Mouse (Mus musculus) left cerebral cortex, postnatal 25 days (tissue): ENCODE results near the gene T2. TPM values are rescaled to one million over a fixed set of nuclear protein-coding genes. Genes with fewer than 3 reads are reported as not detected.
"Not testable (repeated sequence)": the region's sequence is repeated elsewhere in the genome, so short reads cannot be mapped to it uniquely, and the experiment has no call there.

Experiments
- DNase-seq, 2 experiments: peaks; one replicate each; pipeline ENCODE4 v3.0.0; 2022; ENCODE audit warnings: low spot score in 2 of 2, mixed read lengths in 1 of 2
- intact Hi-C: fragments of 180-260 bp; cut with DNase I; formaldehyde crosslinking; loops from one replicate; pipeline ENCODE4 v1.15.1; 2025
- total RNA-seq, 2 experiments: library from RNA; stranded (reverse); gene quantifications; 2 replicates each; pipeline ENCODE4 v1.2.3; 2021

Gene T2
- total RNA-seq, 2 experiments from 2014 or later = 0.41 to 0.55 TPM

DNA sequence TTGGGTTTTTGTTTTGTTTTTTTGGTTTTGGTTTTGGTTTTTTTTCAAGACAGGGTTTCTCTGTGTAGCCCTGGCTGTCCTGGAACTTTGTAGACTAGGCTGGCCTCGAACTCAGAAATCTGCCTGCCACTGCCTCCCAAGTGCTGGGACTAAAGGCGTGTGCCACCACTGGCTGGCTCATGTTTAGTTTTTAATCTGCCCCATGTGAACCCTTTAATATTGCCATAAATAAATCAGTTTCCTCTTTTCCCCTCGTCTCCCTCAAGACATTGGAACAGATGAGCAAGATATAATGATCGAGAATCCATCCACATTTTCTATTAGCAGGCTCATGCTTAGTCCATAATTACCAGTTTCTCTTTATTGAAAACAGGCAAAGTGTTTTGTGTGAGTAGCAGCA lies 52.2 kb downstream of the T2 start:
- intact Hi-C loops = not testable (repeated sequence)

DNA sequence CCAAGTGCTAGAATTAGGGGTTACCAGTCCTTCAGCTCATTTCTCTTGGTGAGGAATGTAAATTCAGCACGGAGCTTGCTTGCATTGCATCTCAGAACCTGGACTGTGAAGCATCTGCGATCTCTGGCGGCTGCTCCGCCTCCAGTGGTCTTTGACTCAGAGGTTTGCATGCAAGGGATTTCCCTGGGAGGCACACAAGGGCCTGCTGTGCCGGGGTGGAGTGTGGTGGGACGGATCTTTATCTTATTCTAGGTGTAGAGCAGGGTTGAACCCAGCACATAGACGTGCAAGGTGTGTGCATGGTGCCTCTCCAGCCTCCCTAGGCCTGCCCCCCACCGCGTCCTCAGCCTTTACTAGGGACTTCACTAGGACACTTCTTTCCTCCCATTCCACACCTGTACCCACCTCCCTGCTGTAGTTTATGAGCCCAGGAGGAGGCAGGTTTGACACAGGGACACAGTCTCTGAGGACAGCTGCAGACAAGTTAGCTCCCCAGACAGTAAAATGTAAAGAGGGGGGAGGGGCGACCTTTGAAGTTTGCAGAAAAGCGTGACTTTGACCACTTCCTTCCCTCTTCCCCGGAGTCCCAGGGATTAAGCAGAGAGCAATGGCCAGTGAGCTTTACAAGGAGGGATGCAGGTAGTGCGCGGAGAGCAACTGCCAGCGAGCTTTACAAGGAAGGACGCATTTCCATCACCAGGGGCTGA lies 53.0 kb downstream of the T2 start:
- intact Hi-C loops = no loop called here
- DNase-seq = no peak

More for the DNA sequence above, 52.2 kb downstream of the T2 start:
- not testable (repeated sequence) for DNase-seq

DNA sequence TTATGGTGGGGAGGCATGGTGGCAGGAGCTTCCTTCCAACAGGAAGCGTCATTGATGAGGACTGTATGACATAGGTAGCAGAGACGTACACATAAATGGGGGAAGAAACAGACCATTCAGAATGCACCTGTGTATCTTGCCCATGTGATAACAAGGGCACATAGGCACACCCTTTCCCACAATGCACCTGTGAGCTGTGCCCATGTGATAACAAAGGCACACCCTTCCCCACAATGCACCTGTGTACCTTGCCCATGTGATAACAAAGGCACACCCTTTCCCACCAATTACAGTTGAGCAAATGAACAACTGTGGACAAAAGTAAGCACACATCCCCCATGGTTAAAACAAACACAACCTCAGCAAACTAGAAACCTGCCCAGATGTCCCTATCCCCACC lies 54.5 kb downstream of the T2 start:
- no peak for DNase-seq
- intact Hi-C loops = no loop called here

DNA sequence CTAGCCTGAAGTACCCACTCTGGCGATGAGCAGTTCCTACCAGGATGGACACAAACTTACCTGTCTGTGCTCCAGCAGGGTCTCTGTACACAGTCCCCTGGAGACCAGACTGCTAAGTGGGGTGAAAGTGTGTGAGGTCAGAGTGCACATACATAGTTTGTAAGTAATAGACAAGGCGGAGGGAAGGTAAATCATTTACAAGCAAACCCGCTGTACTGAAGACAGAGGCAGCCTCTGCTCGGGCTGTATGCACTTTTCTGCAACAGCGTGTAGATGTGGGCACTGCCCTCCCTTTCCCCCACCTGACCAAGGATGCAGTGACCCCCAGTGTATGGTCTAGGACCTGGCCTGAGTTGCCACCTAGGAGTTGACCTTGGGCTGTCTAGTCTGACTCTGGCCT lies 57.9 kb downstream of the T2 start:
- no peak for DNase-seq
- intact Hi-C loops = no loop called here

DNA sequence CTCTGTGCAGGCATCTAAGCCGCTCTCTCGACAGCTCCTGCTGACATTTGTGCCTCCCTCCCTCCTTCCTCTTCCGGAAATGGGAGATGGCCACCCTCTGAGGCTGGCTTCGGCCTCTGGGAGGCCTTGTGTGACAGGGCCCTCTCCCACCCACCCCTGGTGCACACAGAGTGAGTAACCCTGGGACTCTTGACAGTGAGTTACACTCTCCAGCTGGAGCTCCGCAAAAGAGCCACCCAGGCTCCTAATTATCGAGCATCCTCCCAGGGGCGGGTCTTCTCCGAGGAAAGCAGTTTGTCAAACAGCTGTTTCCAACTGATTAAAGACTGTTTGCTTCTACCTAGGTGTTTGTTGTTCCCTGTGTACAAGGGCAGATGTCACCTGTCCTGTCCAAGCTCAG lies 59.7 kb downstream of the T2 start:
- intact Hi-C loops = no loop called here
- DNase-seq = no peak

DNA sequence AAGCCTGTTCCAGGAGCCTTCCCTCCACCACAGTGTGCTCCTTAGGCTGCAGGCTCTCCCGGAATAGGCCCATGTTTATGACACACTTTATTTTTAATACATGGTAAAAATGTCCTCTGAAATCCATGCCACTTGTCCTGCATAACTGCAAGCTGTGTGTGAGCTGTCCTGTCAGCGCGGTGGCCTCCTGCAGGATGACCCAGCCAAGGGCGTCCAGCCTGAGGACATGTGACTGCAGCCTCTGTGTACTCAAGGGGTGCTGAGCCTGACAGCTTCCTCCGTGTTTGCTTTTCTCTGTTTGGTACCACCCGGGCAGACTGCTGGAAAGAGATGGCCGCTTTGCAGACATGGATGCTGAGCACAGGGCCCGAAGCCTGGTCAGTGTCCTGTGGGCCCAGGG lies 61.1 kb downstream of the T2 start:
- no peak for DNase-seq
- intact Hi-C loops = no loop called here

DNA sequence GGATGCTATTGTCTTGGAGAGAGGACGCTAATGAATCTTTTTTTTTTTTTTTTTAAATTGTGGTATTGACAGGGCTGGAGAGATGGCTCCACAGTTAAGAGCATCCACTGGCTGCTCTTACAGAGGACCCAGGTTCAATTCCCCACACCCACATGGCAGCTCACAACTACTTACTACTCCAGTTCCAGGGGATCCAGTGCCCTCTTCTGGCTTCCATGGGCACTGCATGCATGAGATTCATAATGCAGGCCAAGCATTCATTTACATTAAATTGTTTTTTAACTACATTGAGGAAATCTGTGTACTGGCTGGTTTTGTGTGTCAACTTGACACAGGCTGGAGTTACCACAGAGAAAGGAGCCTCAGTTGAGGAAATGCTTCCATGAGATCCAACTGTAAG lies 64.9 kb downstream of the T2 start:
- intact Hi-C loops = no loop called here
- no peak for DNase-seq

DNA sequence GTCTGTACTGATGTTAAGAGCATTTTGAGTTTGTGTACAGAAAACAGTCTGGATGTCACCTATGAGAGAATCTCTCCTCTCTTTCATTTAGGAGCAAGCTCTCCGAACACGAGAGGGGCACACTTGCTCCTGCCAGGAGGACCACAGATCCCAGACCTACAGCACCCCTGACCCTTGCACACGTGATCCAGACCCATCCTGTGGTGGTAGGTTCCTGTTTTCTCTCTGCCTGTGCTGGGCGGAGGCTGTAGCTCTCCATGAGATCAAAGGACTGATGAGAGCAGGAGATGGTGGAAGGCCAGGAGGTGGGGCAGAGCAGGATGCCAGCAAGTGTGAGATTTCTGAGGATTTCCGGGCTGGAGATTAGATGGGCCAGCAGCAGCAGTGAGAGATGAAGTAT lies 65.7 kb downstream of the T2 start:
- intact Hi-C loops = no loop called here
- no peak for DNase-seq

DNA sequence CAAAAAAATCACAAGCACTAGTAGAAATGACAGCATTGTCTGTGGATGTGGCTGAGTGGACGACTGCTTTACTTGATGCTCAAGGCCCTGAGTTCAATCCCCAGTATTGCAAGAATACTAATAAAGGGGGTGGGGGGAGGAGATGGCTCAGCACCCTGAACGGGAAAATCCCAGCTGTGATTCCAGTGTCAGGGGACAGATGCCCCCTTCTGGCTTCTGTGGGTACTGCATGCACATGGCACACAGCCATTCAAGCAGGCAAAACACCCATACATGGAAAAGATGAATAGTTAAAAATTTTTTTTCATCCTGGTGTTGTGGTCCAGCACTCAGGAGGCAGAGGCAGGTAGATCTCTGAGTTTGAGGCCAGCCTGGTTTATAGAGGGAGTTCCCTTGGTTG lies 67.5 kb downstream of the T2 start:
- intact Hi-C loops = no loop called here
- DNase-seq = peak in 1 of 2 experiments; percentile 7

DNA sequence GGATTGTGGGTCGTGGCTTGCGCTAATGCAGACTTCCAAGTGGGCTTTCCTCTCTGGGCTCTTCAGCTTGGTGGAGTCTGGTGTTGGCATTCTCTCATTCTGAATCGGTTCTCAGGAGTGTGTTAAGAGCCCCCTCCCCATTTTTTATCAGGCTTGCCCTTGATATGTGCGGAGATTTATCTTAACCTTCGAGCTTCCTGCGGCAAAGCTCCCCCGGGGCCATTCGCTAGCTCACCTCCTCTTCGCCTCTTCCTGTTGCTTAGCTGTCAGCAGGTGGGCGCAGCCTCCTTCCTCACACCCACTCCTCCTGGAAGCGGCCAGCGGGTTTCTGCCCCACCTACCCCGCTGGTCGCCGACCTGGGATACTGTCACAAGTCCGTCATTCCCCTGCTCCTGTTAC lies 73.6 kb downstream of the T2 start:
- no peak for DNase-seq
- intact Hi-C loops = no loop called here

DNA sequence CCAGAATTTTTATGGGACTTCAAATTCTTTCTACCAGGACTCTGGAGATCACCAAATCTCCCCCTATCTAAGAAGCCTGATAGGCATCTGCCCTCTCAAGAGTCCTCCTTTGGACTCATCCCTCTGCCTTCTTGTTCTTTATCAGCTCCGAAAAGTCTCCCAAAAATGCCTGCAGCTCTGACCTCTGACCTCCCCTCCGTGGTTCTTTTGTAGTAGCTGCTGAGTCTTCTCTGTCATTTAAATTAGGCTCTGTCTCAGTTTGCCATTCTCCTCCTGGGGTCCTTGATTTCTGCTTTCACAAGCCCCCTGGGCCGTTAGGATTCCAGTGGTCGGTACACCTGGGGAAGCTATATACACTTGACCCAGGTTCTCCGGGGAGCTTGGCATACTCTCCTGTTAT lies 74.1 kb downstream of the T2 start:
- DNase-seq = no peak
- intact Hi-C loops = no loop called here

DNA sequence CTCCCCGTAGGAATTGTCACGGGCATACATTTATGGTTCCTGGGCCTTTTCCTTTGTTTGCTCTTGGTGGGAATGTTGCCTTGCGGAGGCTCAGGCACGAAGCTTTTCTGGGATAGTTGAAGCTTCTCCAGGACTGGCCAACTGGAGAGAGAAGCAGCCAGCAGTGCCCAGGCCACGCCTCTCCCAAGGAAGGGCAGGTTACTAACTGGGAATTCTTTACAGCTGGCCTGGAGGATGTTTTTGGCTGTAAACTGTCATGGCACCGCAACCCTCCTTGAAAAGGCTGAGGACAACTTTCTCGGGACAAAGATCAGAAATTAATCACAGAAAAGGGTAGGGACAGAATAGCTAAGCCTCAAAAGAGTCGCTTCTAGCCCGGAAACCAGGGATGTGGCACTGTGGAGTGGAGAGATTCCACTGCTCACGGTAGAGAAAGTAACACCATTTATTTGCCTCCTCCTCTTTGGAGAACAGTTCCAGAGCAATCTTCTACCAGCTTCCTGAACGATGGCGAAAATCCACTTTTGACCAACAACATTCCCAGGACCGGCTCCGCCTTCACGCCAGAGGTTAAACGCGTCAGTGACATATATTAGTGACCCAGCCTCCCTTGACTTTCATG lies 76.5 kb downstream of the T2 start:
- DNase-seq = no peak
- intact Hi-C loops = no loop called here

DNA sequence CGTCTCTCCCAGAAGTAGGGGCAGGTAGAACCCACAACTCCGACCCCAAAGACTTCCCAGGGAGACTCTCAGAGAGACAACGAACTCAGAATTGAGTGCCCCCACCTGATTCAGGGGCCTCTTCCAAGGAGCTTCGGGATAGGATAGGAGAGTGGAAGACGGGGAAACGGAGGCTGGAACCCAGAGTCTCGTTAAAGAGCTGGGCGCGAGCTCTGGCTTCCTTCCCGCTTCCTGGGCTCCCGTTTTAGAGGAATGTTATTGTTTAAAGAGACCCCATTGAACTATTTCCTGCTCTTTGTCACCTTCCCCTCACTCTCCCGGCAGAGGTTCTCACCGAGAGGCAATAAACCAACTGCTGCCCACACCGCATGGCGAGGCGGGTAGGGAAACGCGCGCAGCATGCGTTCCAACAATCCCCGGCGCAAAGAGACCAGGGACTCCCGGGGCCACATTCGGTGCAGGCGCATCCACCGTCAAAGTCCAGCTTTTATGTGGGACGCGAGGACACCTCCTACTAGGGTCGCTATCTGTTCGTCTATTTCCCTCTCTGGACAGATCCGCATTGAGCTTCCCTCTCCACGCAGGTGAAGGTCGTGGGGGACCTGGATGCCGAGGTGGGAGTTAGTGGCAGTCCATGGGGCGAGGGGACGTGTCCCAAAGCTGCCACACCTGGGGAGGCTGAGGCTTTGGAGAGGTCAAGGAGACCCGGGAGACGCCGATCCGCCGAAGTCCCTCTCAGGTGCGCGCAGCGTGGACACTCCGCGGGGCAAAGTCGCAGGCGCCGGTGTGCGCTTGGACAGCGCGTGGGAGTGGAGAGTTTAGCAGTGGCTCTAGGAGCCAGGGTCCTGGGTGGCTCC lies 77.6 kb downstream of the T2 start:
- no peak for DNase-seq
- intact Hi-C loops = no loop called here

DNA sequence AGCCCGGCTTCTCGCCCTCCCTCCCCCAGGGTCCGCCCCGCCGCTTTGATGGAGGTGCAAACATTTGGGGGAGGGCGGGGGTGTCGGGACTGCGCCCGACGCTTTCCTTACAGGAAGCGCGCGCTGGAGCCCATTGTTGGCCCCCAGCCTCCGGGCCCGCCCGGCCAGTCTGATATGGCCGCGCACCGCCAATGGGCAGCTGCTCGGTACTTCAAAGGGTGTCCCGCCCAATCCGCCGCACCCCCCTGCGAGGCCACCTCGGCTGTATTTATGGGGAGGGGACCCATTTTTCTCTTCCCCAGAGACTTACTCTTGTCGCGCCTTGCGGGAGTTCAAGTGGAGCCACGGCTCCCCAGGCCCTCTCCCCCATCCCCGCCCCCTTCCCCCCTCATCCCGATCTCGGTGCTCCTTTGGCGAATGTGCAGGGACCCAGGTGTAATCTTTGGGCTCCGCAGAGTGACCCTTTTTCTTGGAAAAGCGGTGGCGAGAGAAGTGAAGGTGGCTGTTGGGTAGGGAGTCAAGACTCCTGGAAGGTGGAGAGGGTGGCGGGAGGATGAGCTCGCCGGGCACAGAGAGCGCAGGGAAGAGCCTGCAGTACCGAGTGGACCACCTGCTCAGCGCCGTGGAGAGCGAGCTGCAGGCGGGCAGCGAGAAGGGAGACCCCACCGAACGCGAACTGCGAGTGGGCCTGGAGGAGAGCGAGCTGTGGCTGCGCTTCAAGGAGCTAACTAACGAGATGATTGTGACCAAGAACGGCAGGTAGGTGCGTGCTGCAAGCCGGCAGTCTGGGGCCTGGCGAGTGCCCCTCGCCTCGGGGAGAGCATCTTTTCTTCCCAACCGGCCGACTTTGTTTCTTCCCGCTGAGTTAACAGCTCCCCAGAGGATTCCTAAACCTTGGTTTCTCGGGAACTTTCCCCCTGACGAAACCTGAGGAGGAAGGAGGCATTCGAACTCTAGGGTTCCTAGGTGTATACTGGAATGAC lies 78.5 kb downstream of the T2 start, which contains the start of gene T:
TSS of gene T (plus strand) at position 446 of the 983 bp plus-strand sequence.
- intact Hi-C loops = no loop called here

DNA sequence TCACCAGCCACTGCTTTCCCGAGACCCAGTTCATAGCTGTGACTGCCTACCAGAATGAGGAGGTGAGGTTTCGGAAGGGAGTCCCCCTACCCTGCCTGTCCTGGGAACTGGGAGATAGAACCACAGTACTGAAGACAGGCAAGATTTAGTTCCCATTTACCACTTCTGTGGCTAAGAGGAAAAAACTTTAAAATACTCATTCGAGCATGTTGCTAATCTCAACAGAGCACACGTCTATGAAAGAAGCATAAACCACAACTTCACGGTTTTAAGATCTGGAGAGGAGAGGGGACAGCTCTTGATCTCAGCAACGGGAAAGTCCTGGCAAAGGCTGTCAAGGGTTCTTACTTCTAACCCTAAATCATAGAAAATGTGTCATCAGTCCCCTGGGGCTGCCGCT lies 80.4 kb downstream of the T2 start:
- intact Hi-C loops = no loop called here
- DNase-seq = no peak

More for the DNA sequence above, 78.5 kb downstream of the T2 start, which contains the start of gene T:
- DNase-seq = no peak

DNA sequence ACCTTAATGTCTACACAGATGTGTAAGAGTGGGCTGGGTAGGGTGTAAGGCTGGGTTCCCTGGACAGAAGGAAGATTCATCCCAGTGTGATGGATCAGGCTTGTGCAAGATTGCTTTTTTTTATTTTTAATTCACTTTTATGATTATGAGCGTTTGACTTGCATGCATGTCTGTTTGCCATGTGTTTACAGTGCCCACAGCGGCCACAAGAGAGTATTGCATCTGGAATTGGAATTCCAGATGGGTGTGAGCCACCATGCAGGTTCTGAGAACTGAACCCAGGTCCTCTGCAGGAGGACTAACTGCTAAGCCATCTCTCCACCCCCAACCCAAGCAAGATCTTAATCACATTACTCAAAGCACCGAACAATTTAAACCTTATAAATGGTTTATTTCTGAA lies 88.3 kb downstream of the T2 start:
- intact Hi-C loops = no loop called here
- no peak for DNase-seq

DNA sequence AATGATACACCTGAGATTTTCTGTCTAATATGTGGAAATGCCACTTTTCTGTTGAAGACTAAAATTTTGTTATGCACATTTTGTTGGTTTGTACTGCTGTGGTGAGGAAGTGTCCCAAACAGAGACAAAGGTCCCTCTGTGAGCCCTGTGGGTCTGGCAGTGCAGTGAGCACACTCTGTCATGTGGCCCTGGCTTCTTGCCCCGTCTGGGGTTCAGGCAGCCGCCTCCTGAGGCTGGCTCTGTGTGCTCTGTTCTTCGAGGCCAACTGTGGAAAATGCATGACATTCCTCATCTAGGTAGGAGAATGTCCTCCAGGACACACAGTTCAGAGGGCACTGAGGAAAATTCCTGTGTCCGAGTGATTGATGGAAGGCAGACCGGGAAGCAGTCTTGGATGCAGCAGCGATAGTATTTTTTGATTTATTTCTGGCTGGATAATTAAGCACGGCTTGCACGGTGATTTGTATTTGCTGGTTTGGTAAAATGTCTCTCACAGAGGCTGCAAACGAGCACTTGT lies 91.9 kb downstream of the T2 start:
- intact Hi-C loops = no loop called here
- DNase-seq = no peak

DNA sequence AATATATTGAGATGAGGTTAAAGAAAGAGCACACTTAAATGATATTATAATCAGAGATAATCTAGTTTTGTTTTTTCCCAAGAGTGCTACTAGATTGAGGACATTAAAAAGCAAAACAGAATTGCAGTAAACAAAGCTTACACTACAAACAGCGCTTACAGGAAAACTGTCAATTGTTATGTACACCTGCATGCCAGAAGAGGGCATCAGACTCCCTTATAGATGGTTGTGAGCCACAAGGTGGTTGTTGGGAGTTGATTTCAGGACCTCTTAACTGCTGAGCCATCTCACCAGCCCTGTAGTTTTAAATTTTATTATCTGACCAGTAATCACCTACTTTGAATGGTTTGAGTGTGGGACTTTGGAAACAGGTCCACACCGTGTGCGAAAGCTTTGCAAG lies 92.5 kb downstream of the T2 start:
- no peak for DNase-seq
- intact Hi-C loops = no loop called here

DNA sequence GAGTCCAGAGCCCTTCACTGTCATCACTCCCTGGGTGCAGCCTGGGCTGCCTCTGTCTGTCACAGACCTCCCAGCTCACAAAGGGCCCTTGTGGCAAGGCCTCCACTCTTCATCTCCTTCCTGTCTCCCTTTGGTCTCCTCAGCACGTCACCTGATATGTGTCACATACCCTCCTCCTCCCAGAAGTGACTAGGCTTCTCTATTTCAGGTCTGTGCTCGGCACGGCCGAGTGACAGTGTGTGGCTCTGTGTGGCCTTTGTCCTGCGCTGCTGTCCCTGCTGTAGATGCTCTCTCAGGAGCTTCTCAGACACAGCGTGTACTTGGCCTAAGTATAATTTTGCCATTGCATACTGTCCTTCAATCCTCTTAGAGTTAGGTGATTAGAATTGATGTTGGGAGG lies 99.4 kb downstream of the T2 start:
- intact Hi-C loops = no loop called here

More for the DNA sequence above, 99.4 kb downstream of the T2 start:
- no peak for DNase-seq
